Mouse (Mus musculus): ENCODE measurements around the gene Cmtm7. TPM values are rescaled to one million over a fixed set of nuclear protein-coding genes. Genes with fewer than 3 reads are reported as not detected.

Cmtm7 gene
- total RNA-seq (2015), result 499 and 542 TPM in 2 replicates
- total RNA-seq (2017), result 712 and 803 TPM in 2 replicates

GRCm38 (mm10) chr9:114781526-114782212 is at the start of gene Cmtm7:
Gene Cmtm7, minus strand, starts transcription at chr9:114781856.
- ATAC-seq (replicated peaks; ENCODE audit: poor library complexity), result peak; percentile 45

GRCm38 (mm10) chr9:114830351-114830750 is 48.7 kb upstream of the Cmtm7 start:
- ATAC-seq (replicated peaks; ENCODE audit: poor library complexity), result no peak

- no peak for ATAC-seq (replicated peaks; ENCODE audit: poor library complexity)
Observed at GRCm38 (mm10) chr9:114829669-114830068, 48.0 kb upstream of the Cmtm7 start.

- no peak for ATAC-seq (replicated peaks; ENCODE audit: poor library complexity)
Observed at GRCm38 (mm10) chr9:114828377-114828776, 46.7 kb upstream of the Cmtm7 start.

- ATAC-seq (replicated peaks; ENCODE audit: poor library complexity), result no peak
Observed at GRCm38 (mm10) chr9:114827242-114827852, 45.7 kb upstream of the Cmtm7 start.

GRCm38 (mm10) chr9:114824166-114824565 is 42.5 kb upstream of the Cmtm7 start:
- ATAC-seq (replicated peaks; ENCODE audit: poor library complexity), result no peak

GRCm38 (mm10) chr9:114821548-114822289 is 40.1 kb upstream of the Cmtm7 start:
- no peak for ATAC-seq (replicated peaks; ENCODE audit: poor library complexity)

- no peak for ATAC-seq (replicated peaks; ENCODE audit: poor library complexity)
Observed at GRCm38 (mm10) chr9:114818918-114819317, 37.3 kb upstream of the Cmtm7 start.

GRCm38 (mm10) chr9:114817012-114817411 is 35.4 kb upstream of the Cmtm7 start:
- ATAC-seq (replicated peaks; ENCODE audit: poor library complexity), result no peak

GRCm38 (mm10) chr9:114816121-114816520 is 34.5 kb upstream of the Cmtm7 start:
- ATAC-seq (replicated peaks; ENCODE audit: poor library complexity), result no peak

- ATAC-seq (replicated peaks; ENCODE audit: poor library complexity), result peak; percentile 98
Observed at GRCm38 (mm10) chr9:114815315-114815714, 33.7 kb upstream of the Cmtm7 start.

GRCm38 (mm10) chr9:114812001-114812400 is 30.3 kb upstream of the Cmtm7 start:
- no peak for ATAC-seq (replicated peaks; ENCODE audit: poor library complexity)

- ATAC-seq (replicated peaks; ENCODE audit: poor library complexity), result no peak
Observed at GRCm38 (mm10) chr9:114810837-114811236, 29.2 kb upstream of the Cmtm7 start.

GRCm38 (mm10) chr9:114808671-114809070 is 27.0 kb upstream of the Cmtm7 start:
- ATAC-seq (replicated peaks; ENCODE audit: poor library complexity), result no peak

GRCm38 (mm10) chr9:114807261-114807660 is 25.6 kb upstream of the Cmtm7 start:
- ATAC-seq (replicated peaks; ENCODE audit: poor library complexity), result peak; percentile 26; the same call in 1 of the 2 replicates

- no peak for ATAC-seq (replicated peaks; ENCODE audit: poor library complexity)
Observed at GRCm38 (mm10) chr9:114805151-114805671, 23.6 kb upstream of the Cmtm7 start.

- ATAC-seq (replicated peaks; ENCODE audit: poor library complexity), result no peak
Observed at GRCm38 (mm10) chr9:114802191-114802590, 20.5 kb upstream of the Cmtm7 start.

- ATAC-seq (replicated peaks; ENCODE audit: poor library complexity), result no peak
Observed at GRCm38 (mm10) chr9:114801301-114801700, 19.6 kb upstream of the Cmtm7 start.

GRCm38 (mm10) chr9:114799498-114800107 is 17.9 kb upstream of the Cmtm7 start:
- no peak for ATAC-seq (replicated peaks; ENCODE audit: poor library complexity)

GRCm38 (mm10) chr9:114798845-114799244 is 17.2 kb upstream of the Cmtm7 start:
- no peak for ATAC-seq (replicated peaks; ENCODE audit: poor library complexity)

GRCm38 (mm10) chr9:114797329-114798004 is 15.8 kb upstream of the Cmtm7 start:
- peak; percentile 90 for ATAC-seq (replicated peaks; ENCODE audit: poor library complexity)
